Mouse (Mus musculus) G1E (cell line): Measurements from ENCODE around the gene 2210011C24Rik. TPM values are rescaled to one million over a fixed set of nuclear protein-coding genes. Genes with fewer than 3 reads are reported as not detected.
"Not testable (repeated sequence)": the region's sequence is repeated elsewhere in the genome, so short reads cannot be mapped to it uniquely, and the experiment has no call there.

ENCODE experiments used
- ATAC-seq: 2 replicates; pipeline ENCODE4 v1.8.0; 2016; ENCODE audit warnings: mild to moderate bottlenecking; ENCODE audit not compliant: insufficient number of reproducible peaks, poor library complexity, low FRiP score, severe bottlenecking; ENCODE audit errors: extremely low read depth
- DNase-seq: peaks from one replicate; pipeline ENCODE4 v3.0.0; 2012; ENCODE audit warnings: low spot score
- H3K27me3 ChIP-seq: 2 replicates; pipeline ENCODE4 v1.6.1; 2012; ENCODE audit warnings: mild to moderate bottlenecking, low read length, inconsistent platforms; ENCODE audit not compliant: insufficient read depth
- H3K36me3 ChIP-seq: replicated peaks from 2 replicates; pipeline ENCODE3; 2012; ENCODE audit warnings: mild to moderate bottlenecking, inconsistent platforms
- H3K4me1 ChIP-seq: 2 replicates; pipeline ENCODE4 v1.6.1; 2012; ENCODE audit warnings: low read depth, low read length, inconsistent platforms, mixed read lengths; ENCODE audit not compliant: insufficient read depth
- H3K4me3 ChIP-seq: 2 replicates; pipeline ENCODE4 v1.5.1; 2012; ENCODE audit warnings: low read depth, mild to moderate bottlenecking, inconsistent platforms, low read length, moderate library complexity, mixed read lengths
- H3K9me3 ChIP-seq: replicated peaks from 2 replicates; pipeline ENCODE4 v1.6.1; 2012; ENCODE audit warnings: inconsistent platforms
- CTCF ChIP-seq: IDR thresholded peaks from 2 replicates; pipeline ENCODE4 v1.5.1; 2012; ENCODE audit warnings: low read depth, low read length, inconsistent platforms, mixed read lengths
- GATA1 ChIP-seq: IDR thresholded peaks from 2 replicates; pipeline ENCODE4 v1.6.1; 2012; ENCODE audit warnings: borderline replicate concordance, low read length, inconsistent platforms, mixed read lengths
- GATA2 ChIP-seq: IDR thresholded peaks from 2 replicates; pipeline ENCODE4 v1.6.1; 2012; ENCODE audit warnings: low read depth, low read length, inconsistent platforms, borderline replicate concordance
- POLR2AphosphoS5 ChIP-seq: IDR thresholded peaks from 2 replicates; pipeline ENCODE4 v1.6.1; 2012; ENCODE audit warnings: low read depth, low read length, inconsistent platforms; ENCODE audit not compliant: insufficient replicate concordance
- TAL1 ChIP-seq: conservative IDR thresholded peaks from 2 replicates; pipeline ENCODE4 v1.6.1; 2012; ENCODE audit warnings: low read depth, low read length, inconsistent platforms, mixed read lengths
- polyA plus RNA-seq: library from polyadenylated mRNA; stranded (reverse); fragments of >175 nt; gene quantifications from 2 replicates; pipeline ENCODE4 v1.2.3, GENCODE M21; 2012
- total RNA-seq, 2 experiments: library from RNA; stranded (forward) in 1 of 2; stranded (reverse) in 1 of 2; fragments of 200-1000 nt in 1 of 2; fragments of >200 nt in 1 of 2; fragmentation: Nextera tagmentation in 1 of 2; gene quantifications; 2 replicates each; pipeline ENCODE4 v1.2.3; 2014 to 2017

2210011C24Rik gene
- total and polyA plus RNA-seq, 3 experiments = not detected

GRCm38 (mm10) chr8:84010625-84011611 is 1.1 kb downstream of the 2210011C24Rik start:
- Histone ChIP-seq H3K9me3 (peaks cover 27% of the 10 kb centered on the region), H3K4me3 (no peak overlapping the region; the same call in 1 of the 2 replicates), H3K4me1 (no peaks in the 10 kb centered on the region), H3K27me3 (peaks cover 27% of the 10 kb centered on the region), H3K36me3 (peaks cover 2% of the 10 kb centered on the region)
- no peak for ATAC-seq
- TF ChIP-seq GATA1 (no peak), CTCF (no peak), POLR2AphosphoS5 (no peak), TAL1 (no peak)
- no peak for DNase-seq

- H3K36me3 ChIP-seq = peaks cover 4% of the 10 kb centered on the region
- no peak for TF ChIP-seq CTCF
- no peak for TF ChIP-seq GATA2
- TF ChIP-seq TAL1 = no peak
- no peak for TF ChIP-seq POLR2AphosphoS5
- no peak for TF ChIP-seq GATA1
- peaks cover 27% of the 10 kb centered on the region for H3K27me3 ChIP-seq
- DNase-seq = no peak
- H3K4me3 ChIP-seq = no peak overlapping the region
- H3K4me1 ChIP-seq = peaks cover 7% of the 10 kb centered on the region
- no peak; the same call in 1 of the 2 replicates for ATAC-seq
- peaks cover 27% of the 10 kb centered on the region for H3K9me3 ChIP-seq
Observed at GRCm38 (mm10) chr8:84009876-84010275, 2.1 kb downstream of the 2210011C24Rik start.

DNA sequence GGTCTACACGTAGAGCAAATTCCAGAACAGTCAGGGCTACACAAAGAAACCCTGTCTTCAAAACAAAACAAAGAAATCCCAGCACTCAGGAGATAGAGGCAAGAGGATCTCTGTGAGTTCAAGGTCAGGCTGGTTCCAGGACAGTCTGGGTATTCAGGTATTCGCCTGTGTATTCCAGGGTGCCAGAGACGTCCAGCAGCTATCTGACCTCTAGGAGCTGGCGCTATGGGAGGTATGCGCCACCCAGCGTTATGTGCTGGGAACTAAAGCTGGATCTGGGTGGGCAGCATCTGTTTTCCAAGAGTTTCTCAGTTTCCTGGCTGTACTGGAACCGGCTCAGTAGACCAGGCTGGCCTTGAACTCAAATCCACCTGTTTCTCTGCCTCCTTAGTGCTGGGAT is 3.6 kb downstream of the 2210011C24Rik start:
- Histone ChIP-seq H3K36me3 (peaks cover 14% of the 10 kb centered on the region), H3K9me3 (peaks cover 27% of the 10 kb centered on the region), H3K4me1 (peaks cover 19% of the 10 kb centered on the region), H3K27me3 (peaks cover 27% of the 10 kb centered on the region), H3K4me3 (no peak overlapping the region)
- DNase-seq (no peak), ATAC-seq (no peak)
- TF ChIP-seq CTCF = no peak
- no peak for TF ChIP-seq GATA2
- TF ChIP-seq POLR2AphosphoS5 = no peak
- TF ChIP-seq TAL1 = no peak
- TF ChIP-seq GATA1 = no peak

DNA sequence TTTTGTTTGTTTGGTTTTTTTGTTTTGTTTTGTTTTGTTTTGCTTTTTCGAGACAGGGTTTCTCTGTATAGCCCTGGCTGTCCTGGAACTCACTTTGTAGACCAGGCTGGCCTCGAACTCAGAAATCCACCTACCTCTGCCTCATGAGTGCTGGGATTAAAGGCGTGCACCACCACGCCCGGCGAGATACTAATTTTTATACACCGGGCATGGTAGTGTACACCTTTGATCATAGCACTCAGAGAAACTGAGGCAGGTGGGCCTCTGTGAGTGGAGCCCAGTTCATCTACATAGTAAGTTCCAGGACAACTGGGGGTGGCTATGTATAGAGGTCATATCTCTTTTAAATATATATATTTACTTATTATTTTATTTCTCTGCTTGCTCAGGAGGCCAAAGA is 6.5 kb downstream of the 2210011C24Rik start:
- not testable (repeated sequence) for DNase-seq, H3K27me3 ChIP-seq, H3K9me3 ChIP-seq, H3K4me3 ChIP-seq, ATAC-seq
- Histone ChIP-seq H3K4me1 (peaks cover 40% of the 10 kb centered on the region), H3K36me3 (peaks cover 43% of the 10 kb centered on the region)

DNA sequence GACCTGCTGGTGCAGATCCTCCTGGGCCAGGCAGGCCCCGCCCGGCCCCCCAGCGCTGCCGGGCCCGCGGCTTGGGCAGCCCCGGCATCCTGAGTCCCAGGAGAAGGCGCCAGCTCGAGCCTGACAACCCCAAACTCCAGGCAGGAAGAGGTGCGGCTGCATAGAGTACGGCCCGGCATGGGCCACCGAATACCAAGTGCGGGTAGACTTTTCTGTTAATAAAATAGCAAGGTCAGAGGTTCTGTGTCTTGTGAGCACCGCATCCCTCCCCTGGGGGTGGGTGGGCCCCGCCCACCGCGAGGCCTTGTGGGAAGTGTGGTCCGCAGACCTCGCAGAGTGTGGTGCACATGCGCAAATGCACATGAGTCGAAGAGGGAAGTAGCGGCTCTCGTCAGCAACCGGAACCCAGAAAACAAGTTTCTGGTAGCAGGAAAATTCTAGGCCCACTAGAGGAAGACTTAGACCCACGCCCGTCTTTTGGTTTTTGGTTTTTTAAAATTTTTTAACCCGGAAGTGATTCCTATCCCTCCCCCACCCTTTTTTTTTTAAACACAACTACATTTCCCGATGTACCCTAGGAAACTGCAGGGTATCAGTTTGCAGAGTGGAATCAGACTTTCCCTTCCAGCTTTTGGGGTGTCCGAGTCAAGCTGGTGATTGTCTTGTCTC is 7.3 kb downstream of the 2210011C24Rik start:
- DNase-seq (peak; percentile 91), ATAC-seq (peak; percentile 77)
- H3K27me3 ChIP-seq = no peaks in the 10 kb centered on the region
- TF ChIP-seq GATA1 = no peak
- TF ChIP-seq CTCF = no peak
- TF ChIP-seq POLR2AphosphoS5 = no peak
- TF ChIP-seq GATA2 = no peak
- TF ChIP-seq TAL1 = no peak
- peaks cover 2% of the 10 kb centered on the region; the same call in 1 of the 2 replicates for H3K9me3 ChIP-seq
- H3K36me3 ChIP-seq = peaks cover 51% of the 10 kb centered on the region
- peaks cover 45% of the 10 kb centered on the region for H3K4me1 ChIP-seq
- H3K4me3 ChIP-seq = peak overlapping the region; percentile 70

GRCm38 (mm10) chr8:84003612-84004246 is 8.2 kb downstream of the 2210011C24Rik start:
- no peaks in the 10 kb centered on the region for H3K27me3 ChIP-seq
- H3K4me3 ChIP-seq = peak overlapping the region; percentile 16; the same call in 1 of the 2 replicates
- DNase-seq (no peak), ATAC-seq (no peak)
- peaks cover 2% of the 10 kb centered on the region; the same call in 1 of the 2 replicates for H3K9me3 ChIP-seq
- peaks cover 54% of the 10 kb centered on the region for H3K4me1 ChIP-seq
- peaks cover 61% of the 10 kb centered on the region for H3K36me3 ChIP-seq
- TF ChIP-seq GATA2 (no peak), TAL1 (no peak), POLR2AphosphoS5 (no peak), CTCF (no peak), GATA1 (no peak)
